Mouse (Mus musculus) granulocyte monocyte progenitor cell, adult 5-6 weeks (primary cell): ENCODE measurements around the gene Slc25a47. TPM values are rescaled to one million over a fixed set of nuclear protein-coding genes. Genes with fewer than 3 reads are reported as not detected.
"Not testable (repeated sequence)": the region's sequence is repeated elsewhere in the genome, so short reads cannot be mapped to it uniquely, and the experiment has no call there.

Experiments used
- ATAC-seq: replicated peaks from 2 replicates; pipeline ENCODE4 v1.8.0; 2016; ENCODE audit warnings: mild to moderate bottlenecking, moderate TSS enrichment, inconsistent platforms; ENCODE audit not compliant: poor library complexity, severe bottlenecking
- total RNA-seq, 2 experiments: library from RNA; stranded (forward) in 1 of 2; stranded (reverse) in 1 of 2; fragments of 200-712, 200-1000 nt in 1 of 2; fragments of >200 nt in 1 of 2; fragmentation: Nextera tagmentation in 1 of 2; gene quantifications; 2 replicates each; pipeline ENCODE4 v1.2.3; 2014 to 2017

The Slc25a47 gene
- total RNA-seq, 2 experiments from 2014 or later: 2.4 to 8.6 TPM

GRCm38 (mm10) chr12:108825561-108826224, 10.2 kb upstream of the Slc25a47 start:
- no peak for ATAC-seq

GRCm38 (mm10) chr12:108826282-108826957, 9.4 kb upstream of the Slc25a47 start:
- no peak for ATAC-seq

- ATAC-seq: no peak
These were observed 8.8 kb upstream of the Slc25a47 start for GRCm38 (mm10) chr12:108826958-108827535.

- no peak for ATAC-seq
These were observed 8.2 kb upstream of the Slc25a47 start for GRCm38 (mm10) chr12:108827641-108828040.

GRCm38 (mm10) chr12:108829636-108830035, 6.2 kb upstream of the Slc25a47 start:
- no peak for ATAC-seq

- ATAC-seq: no peak
These were observed 5.5 kb upstream of the Slc25a47 start for GRCm38 (mm10) chr12:108830358-108830757.

GRCm38 (mm10) chr12:108831966-108832643, 3.7 kb upstream of the Slc25a47 start:
- ATAC-seq: peak; percentile 68

- ATAC-seq: no peak
These were observed 3.0 kb upstream of the Slc25a47 start for GRCm38 (mm10) chr12:108832851-108833250.

GRCm38 (mm10) chr12:108833408-108833807, 2.4 kb upstream of the Slc25a47 start:
- no peak for ATAC-seq

- no peak for ATAC-seq
These were observed 1.5 kb upstream of the Slc25a47 start for GRCm38 (mm10) chr12:108834337-108834736.

GRCm38 (mm10) chr12:108834786-108835185, 1.1 kb upstream of the Slc25a47 start:
- ATAC-seq: no peak

- no peak for ATAC-seq
These were observed 522 bp upstream of the Slc25a47 start for GRCm38 (mm10) chr12:108835208-108835839.

- no peak for ATAC-seq
These were observed 876 bp downstream of the Slc25a47 start for GRCm38 (mm10) chr12:108836722-108837121.

- ATAC-seq: no peak
These were observed 5.3 kb downstream of the Slc25a47 start for GRCm38 (mm10) chr12:108841181-108841580.

- peak; percentile 60 for ATAC-seq
These were observed 6.8 kb downstream of the Slc25a47 start for GRCm38 (mm10) chr12:108842663-108843062.

GRCm38 (mm10) chr12:108848033-108848432, 12.2 kb downstream of the Slc25a47 start:
- ATAC-seq: not testable (repeated sequence)

- no peak for ATAC-seq
These were observed 13.7 kb downstream of the Slc25a47 start for GRCm38 (mm10) chr12:108849488-108850022.

- no peak for ATAC-seq
These were observed 14.3 kb downstream of the Slc25a47 start for GRCm38 (mm10) chr12:108850129-108850528.

GRCm38 (mm10) chr12:108850886-108851285, 15.0 kb downstream of the Slc25a47 start:
- no peak for ATAC-seq

GRCm38 (mm10) chr12:108852822-108853221, 17.0 kb downstream of the Slc25a47 start:
- no peak; the same call in 1 of the 2 replicates for ATAC-seq
